Mouse (Mus musculus) midbrain, embryonic 14.5 days (tissue): ENCODE measurements around the gene Pomgnt1. TPM values are rescaled to one million over a fixed set of nuclear protein-coding genes. Genes with fewer than 3 reads are reported as not detected.

ENCODE experiments used
- ATAC-seq: fragments of 200-750 bp; cut with Nextera tagmentation; 2 replicates; pipeline ENCODE4 v1.8.0; 2017; ENCODE audit warnings: moderate number of reproducible peaks, moderate library complexity; ENCODE audit not compliant: low FRiP score, low TSS enrichment
- DNase-seq: peaks from one replicate; pipeline ENCODE4 v3.0.0-alpha.2; 2015
- H3K27ac ChIP-seq: fragments of 300-500 bp; sonication (generic); replicated peaks from 2 replicates; pipeline ENCODE4 v1.5.1; 2014; ENCODE audit warnings: mild to moderate bottlenecking, low read depth, low read length, moderate library complexity
- H3K27me3 ChIP-seq: fragments of 300-500 bp; sonication (generic); 2 replicates; pipeline ENCODE4 v1.6.1; 2014; ENCODE audit warnings: low read length, control low read depth, mixed read lengths; ENCODE audit not compliant: control insufficient read depth, insufficient read depth
- H3K36me3 ChIP-seq: fragments of 300-500 bp; sonication (generic); 2 replicates; pipeline ENCODE4 v1.6.1; 2014; ENCODE audit warnings: low read length, control low read depth; ENCODE audit not compliant: control insufficient read depth, insufficient read depth
- H3K4me1 ChIP-seq: fragments of 300-500 bp; sonication (generic); 2 replicates; pipeline ENCODE4 v1.6.1; 2014; ENCODE audit warnings: mild to moderate bottlenecking, antibody characterized with exemption, low read length, control low read depth; ENCODE audit not compliant: control insufficient read depth, insufficient read depth
- H3K4me2 ChIP-seq: fragments of 300-500 bp; sonication (generic); 2 replicates; pipeline ENCODE4 v1.6.1; 2014; ENCODE audit warnings: mild to moderate bottlenecking, low read length, moderate library complexity
- H3K4me3 ChIP-seq: fragments of 300-500 bp; sonication (generic); replicated peaks from 2 replicates; pipeline ENCODE4 v1.5.1; 2014; ENCODE audit warnings: low read depth, low read length
- H3K9ac ChIP-seq: fragments of 300-500 bp; sonication (generic); replicated peaks from 2 replicates; pipeline ENCODE4 v1.6.1; 2014; ENCODE audit warnings: mild to moderate bottlenecking, low read length, moderate library complexity
- H3K9me3 ChIP-seq: fragments of 300-500 bp; sonication (generic); 2 replicates; pipeline ENCODE4 v1.6.1; 2016; ENCODE audit warnings: low read length, control low read depth, mixed read lengths; ENCODE audit not compliant: control insufficient read depth
- WGBS: fragments of 180-500 bp; shearing (Covaris S2); extraction: QIAGEN DNeasy Blood & Tissue Kit; methylation state at CpG from one replicate; pipeline ENCODE4 v1.1.7; 2014; 5-methylcytosine and 5-hydroxymethylcytosine counted together
- polyA plus RNA-seq: library from polyadenylated mRNA; unstranded; fragments of >200 nt; fragmentation: Nextera tagmentation; extraction: Ambion mirVana; gene quantifications from 2 replicates; pipeline ENCODE4 v1.2.1, GENCODE M21; 2014

Pomgnt1 gene
- polyA plus RNA-seq, 1 experiment from 2014 or later: 66.4 TPM

GRCm38 (mm10) chr4:116160769-116161168 lies 37.1 kb downstream of the Pomgnt1 start:
- H3K4me1 ChIP-seq: no peaks in the 10 kb centered on the region
- DNase-seq (no peak), ATAC-seq (no peak)
- H3K9ac ChIP-seq: no peak overlapping the region
- H3K27me3 ChIP-seq: no peaks in the 10 kb centered on the region
- no peaks in the 10 kb centered on the region for H3K9me3 ChIP-seq
- no peak overlapping the region for H3K4me2 ChIP-seq
- H3K36me3 ChIP-seq: peaks cover 35% of the 10 kb centered on the region
- H3K4me3 ChIP-seq: no peak overlapping the region
- no peak overlapping the region for H3K27ac ChIP-seq
- WGBS: 84% methylated on average over 3 of the region's 3 CpGs

GRCm38 (mm10) chr4:116162142-116162541 lies 38.5 kb downstream of the Pomgnt1 start:
- peaks cover 21% of the 10 kb centered on the region for H3K36me3 ChIP-seq
- H3K4me3 ChIP-seq: no peak overlapping the region
- 84% methylated on average over 4 of the region's 4 CpGs for WGBS

GRCm38 (mm10) chr4:116164759-116165554 lies 41.3 kb downstream of the Pomgnt1 start:
- no peak overlapping the region for H3K27ac ChIP-seq
- no peak overlapping the region for H3K4me2 ChIP-seq
- 85% methylated on average over 2 of the region's 2 CpGs for WGBS
- H3K27me3 ChIP-seq: no peaks in the 10 kb centered on the region
- DNase-seq: no peak
- no peak overlapping the region for H3K9ac ChIP-seq
- H3K4me3 ChIP-seq: no peak overlapping the region
- ATAC-seq: no peak
- no peaks in the 10 kb centered on the region for H3K9me3 ChIP-seq
- no peaks in the 10 kb centered on the region for H3K4me1 ChIP-seq
- no peaks in the 10 kb centered on the region for H3K36me3 ChIP-seq

More at GRCm38 (mm10) chr4:116162142-116162541, 38.5 kb downstream of the Pomgnt1 start:
- no peak overlapping the region for H3K4me2 ChIP-seq
- no peak overlapping the region for H3K27ac ChIP-seq
- ATAC-seq (no peak), DNase-seq (no peak)
- no peaks in the 10 kb centered on the region for H3K27me3 ChIP-seq
- H3K9ac ChIP-seq: no peak overlapping the region
- H3K9me3 ChIP-seq: no peaks in the 10 kb centered on the region
- H3K4me1 ChIP-seq: no peaks in the 10 kb centered on the region

GRCm38 (mm10) chr4:116165708-116166407 lies 42.2 kb downstream of the Pomgnt1 start:
- Histone ChIP-seq H3K4me2 (no peak overlapping the region), H3K9me3 (no peaks in the 10 kb centered on the region), H3K27me3 (no peaks in the 10 kb centered on the region), H3K36me3 (no peaks in the 10 kb centered on the region), H3K4me3 (no peak overlapping the region), H3K27ac (no peak overlapping the region), H3K9ac (no peak overlapping the region), H3K4me1 (no peaks in the 10 kb centered on the region)
- ATAC-seq (no peak), DNase-seq (no peak)
- WGBS: 84% methylated on average over 8 of the region's 8 CpGs

- Histone ChIP-seq H3K27me3 (no peaks in the 10 kb centered on the region), H3K4me2 (no peak within 1 kb of the TSS), H3K4me3 (no peak within 1 kb of the TSS), H3K9me3 (no peaks in the 10 kb centered on the region), H3K9ac (no peak within 1 kb of the TSS), H3K4me1 (no peaks in the 10 kb centered on the region), H3K36me3 (no peaks in the 10 kb centered on the region), H3K27ac (no peak within 1 kb of the TSS)
- no peak for ATAC-seq
- DNase-seq: no peak
- 28% methylated on average over 7 of the region's 7 CpGs for WGBS
Measured at GRCm38 (mm10) chr4:116167404-116167803, 43.8 kb downstream of the Pomgnt1 start, which contains the start of gene Tspan1. Tspan1 (minus strand) TSS chr4:116167601.

- ATAC-seq (peak; percentile 66), DNase-seq (peak; percentile 86)
- Histone ChIP-seq H3K4me3 (no peak overlapping the region), H3K4me2 (no peak overlapping the region), H3K27ac (no peak overlapping the region), H3K36me3 (no peaks in the 10 kb centered on the region), H3K9me3 (no peaks in the 10 kb centered on the region), H3K27me3 (no peaks in the 10 kb centered on the region), H3K4me1 (no peaks in the 10 kb centered on the region), H3K9ac (no peak overlapping the region)
- WGBS: 75% methylated on average over 8 of the region's 8 CpGs
Measured at GRCm38 (mm10) chr4:116168617-116169352, 45.1 kb downstream of the Pomgnt1 start.

GRCm38 (mm10) chr4:116169353-116169672 lies 45.7 kb downstream of the Pomgnt1 start:
- Histone ChIP-seq H3K36me3 (no peaks in the 10 kb centered on the region), H3K4me2 (no peak overlapping the region), H3K27me3 (no peaks in the 10 kb centered on the region), H3K9me3 (no peaks in the 10 kb centered on the region), H3K4me3 (no peak overlapping the region), H3K27ac (no peak overlapping the region), H3K4me1 (no peaks in the 10 kb centered on the region), H3K9ac (no peak overlapping the region)
- DNase-seq (no peak), ATAC-seq (peak; percentile 37)
- WGBS: 70% methylated on average over 3 of the region's 3 CpGs

GRCm38 (mm10) chr4:116173072-116173471 lies 49.4 kb downstream of the Pomgnt1 start, which contains the start of the genes 1700042G07Rik and Gm49337:
1700042G07Rik (plus strand) TSS chr4:116173372.
Gm49337 (plus strand) TSS chr4:116173384.
- Histone ChIP-seq H3K9ac (no peak within 1 kb of the TSS), H3K4me3 (no peak within 1 kb of the TSS), H3K4me1 (peaks cover 19% of the 10 kb centered on the region; the same call in 1 of the 2 replicates), H3K4me2 (no peak within 1 kb of the TSS), H3K27me3 (no peaks in the 10 kb centered on the region), H3K27ac (no peak within 1 kb of the TSS), H3K36me3 (no peaks in the 10 kb centered on the region), H3K9me3 (no peaks in the 10 kb centered on the region)
- ATAC-seq: no peak
- DNase-seq: no peak
- WGBS: 90% methylated on average over 6 of the region's 6 CpGs
